Mouse (Mus musculus): ENCODE data around the gene Gm20479.
A peak's percentile ranks its signal among the peaks of the same experiment; 100 is the strongest.

Gm20479 gene

GRCm38 (mm10) chr7:27334405-27334911 is 22.8 kb downstream of the Gm20479 start:
- peak; percentile 25 for DNase-seq (ENCODE audit: low read depth, low spot score)

- DNase-seq (ENCODE audit: low read depth, low spot score): peak; percentile 29
These were observed 23.8 kb downstream of the Gm20479 start for GRCm38 (mm10) chr7:27333316-27333941.

GRCm38 (mm10) chr7:27332353-27333199 is 24.6 kb downstream of the Gm20479 start:
- DNase-seq (ENCODE audit: low read depth, low spot score): peak; percentile 86

GRCm38 (mm10) chr7:27331854-27332253 is 25.4 kb downstream of the Gm20479 start:
- no peak for DNase-seq (ENCODE audit: low read depth, low spot score)

GRCm38 (mm10) chr7:27331541-27331851 is 25.7 kb downstream of the Gm20479 start:
- no peak for DNase-seq (ENCODE audit: low read depth, low spot score)

- peak; percentile 91 for DNase-seq (ENCODE audit: low read depth, low spot score)
These were observed 26.3 kb downstream of the Gm20479 start for GRCm38 (mm10) chr7:27330709-27331540.

GRCm38 (mm10) chr7:27329981-27330380 is 27.2 kb downstream of the Gm20479 start:
- DNase-seq (ENCODE audit: low read depth, low spot score): no peak

- peak; percentile 88 for DNase-seq (ENCODE audit: low read depth, low spot score)
These were observed 27.8 kb downstream of the Gm20479 start for GRCm38 (mm10) chr7:27329326-27329947.

- no peak for DNase-seq (ENCODE audit: low read depth, low spot score)
These were observed 28.6 kb downstream of the Gm20479 start for GRCm38 (mm10) chr7:27328648-27329047.

- DNase-seq (ENCODE audit: low read depth, low spot score): no peak
These were observed 29.1 kb downstream of the Gm20479 start for GRCm38 (mm10) chr7:27328161-27328560.

- DNase-seq (ENCODE audit: low read depth, low spot score): no peak
These were observed 29.7 kb downstream of the Gm20479 start for GRCm38 (mm10) chr7:27327500-27327899.

- no peak for DNase-seq (ENCODE audit: low read depth, low spot score)
These were observed 30.9 kb downstream of the Gm20479 start for GRCm38 (mm10) chr7:27326101-27326880.

GRCm38 (mm10) chr7:27325697-27326096 is 31.5 kb downstream of the Gm20479 start:
- no peak for DNase-seq (ENCODE audit: low read depth, low spot score)

GRCm38 (mm10) chr7:27324928-27325327 is 32.3 kb downstream of the Gm20479 start:
- DNase-seq (ENCODE audit: low read depth, low spot score): no peak

GRCm38 (mm10) chr7:27324161-27324560 is 33.1 kb downstream of the Gm20479 start:
- DNase-seq (ENCODE audit: low read depth, low spot score): no peak

GRCm38 (mm10) chr7:27323001-27323400 is 34.2 kb downstream of the Gm20479 start:
- no peak for DNase-seq (ENCODE audit: low read depth, low spot score)

- DNase-seq (ENCODE audit: low read depth, low spot score): no peak
These were observed 34.9 kb downstream of the Gm20479 start for GRCm38 (mm10) chr7:27322291-27322690.

- DNase-seq (ENCODE audit: low read depth, low spot score): no peak
These were observed 37.8 kb downstream of the Gm20479 start for GRCm38 (mm10) chr7:27319411-27319810.

- no peak for DNase-seq (ENCODE audit: low read depth, low spot score)
These were observed 41.3 kb downstream of the Gm20479 start for GRCm38 (mm10) chr7:27315958-27316357.

GRCm38 (mm10) chr7:27314393-27314792 is 42.8 kb downstream of the Gm20479 start:
- DNase-seq (ENCODE audit: low read depth, low spot score): no peak

All from CD4-positive helper T cell, adult 2 months (primary cell).